Mouse (Mus musculus) hindbrain, embryonic 11.5 days (tissue): Measurements from ENCODE around the gene Timmdc1. TPM values are rescaled to one million over a fixed set of nuclear protein-coding genes. Genes with fewer than 3 reads are reported as not detected.

Source experiments
- ATAC-seq: fragments of 200-750 bp; cut with Nextera tagmentation; 2 replicates; pipeline ENCODE4 v1.8.0; 2017; ENCODE audit warnings: mild to moderate bottlenecking, moderate TSS enrichment, moderate library complexity; ENCODE audit not compliant: low FRiP score
- DNase-seq: peaks from one replicate; pipeline ENCODE4 v3.0.0-alpha.2; 2015; ENCODE audit warnings: low spot score
- H3K27ac ChIP-seq: fragments of 300-500 bp; sonication (generic); 2 replicates; pipeline ENCODE4 v1.5.1; 2014; ENCODE audit warnings: mild to moderate bottlenecking, low read depth, low read length
- H3K27me3 ChIP-seq: fragments of 300-500 bp; sonication (generic); 2 replicates; pipeline ENCODE4 v1.6.1; 2014; ENCODE audit warnings: mild to moderate bottlenecking, low read length, moderate library complexity, mixed read lengths; ENCODE audit not compliant: control insufficient read depth, insufficient read depth
- H3K36me3 ChIP-seq: fragments of 300-500 bp; sonication (generic); 2 replicates; pipeline ENCODE4 v1.6.1; 2014; ENCODE audit warnings: mild to moderate bottlenecking, low read length, moderate library complexity, mixed read lengths; ENCODE audit not compliant: control insufficient read depth, insufficient read depth
- H3K4me1 ChIP-seq: fragments of 300-500 bp; sonication (generic); replicated peaks from 2 replicates; pipeline ENCODE4 v1.6.1; 2014; ENCODE audit warnings: low read length, mixed read lengths; ENCODE audit not compliant: control insufficient read depth, insufficient read depth
- H3K4me2 ChIP-seq: fragments of 300-500 bp; sonication (generic); replicated peaks from 2 replicates; pipeline ENCODE4 v1.6.1; 2014; ENCODE audit warnings: mild to moderate bottlenecking, low read depth, low read length
- H3K4me3 ChIP-seq: fragments of 300-500 bp; sonication (generic); 2 replicates; pipeline ENCODE4 v1.5.1; 2014; ENCODE audit warnings: low read depth, low read length
- H3K9ac ChIP-seq: fragments of 300-500 bp; sonication (generic); 2 replicates; pipeline ENCODE4 v1.6.1; 2014; ENCODE audit warnings: low read depth, low read length
- H3K9me3 ChIP-seq: fragments of 300-500 bp; sonication (generic); 2 replicates; pipeline ENCODE4 v1.6.1; 2016; ENCODE audit warnings: low read length; ENCODE audit not compliant: control insufficient read depth
- WGBS: fragments of 180-500 bp; shearing (Covaris S2); extraction: QIAGEN DNeasy Blood & Tissue Kit; methylation state at CpG from one replicate; pipeline ENCODE4 v1.1.7; 2014; 5-methylcytosine and 5-hydroxymethylcytosine counted together
- polyA plus RNA-seq: library from polyadenylated mRNA; unstranded; fragments of >200 nt; fragmentation: Nextera tagmentation; extraction: Ambion mirVana; gene quantifications from 2 replicates; pipeline ENCODE4 v1.2.1, GENCODE M21; 2014

The Timmdc1 gene
- 26.9 and 35.6 TPM in 2 replicates for polyA plus RNA-seq

GRCm38 (mm10) chr16:38522129-38523084 is at the start of gene Timmdc1:
Gene Timmdc1 (minus strand): TSS chr16:38522663.
- Histone ChIP-seq H3K36me3 (peaks cover 10% of the 10 kb centered on the region), H3K4me3 (peak within 1 kb of the TSS; percentile 98), H3K27me3 (no peaks in the 10 kb centered on the region), H3K27ac (peak within 1 kb of the TSS; percentile 92), H3K4me2 (peak within 1 kb of the TSS; percentile 66), H3K4me1 (no peaks in the 10 kb centered on the region; the same call in 1 of the 2 replicates), H3K9me3 (no peaks in the 10 kb centered on the region), H3K9ac (peak within 1 kb of the TSS; percentile 94)
- WGBS, result under 1% methylated on average over 73 of the region's 73 CpGs
- DNase-seq, result peak; percentile 99
- ATAC-seq, result peak; percentile 97

GRCm38 (mm10) chr16:38571481-38571880 is 49.0 kb upstream of the Timmdc1 start:
- Histone ChIP-seq H3K27ac (no peak overlapping the region), H3K4me2 (no peak overlapping the region), H3K4me1 (no peaks in the 10 kb centered on the region), H3K36me3 (0 out of 2 replicates have a peak, but pooled peaks cover 9% of the 10 kb centered on the region), H3K9me3 (no peaks in the 10 kb centered on the region), H3K27me3 (no peaks in the 10 kb centered on the region), H3K4me3 (no peak overlapping the region), H3K9ac (no peak overlapping the region)
- 99% methylated on average over 3 of the region's 3 CpGs for WGBS
- DNase-seq (no peak), ATAC-seq (no peak)

GRCm38 (mm10) chr16:38568192-38568591 is 45.7 kb upstream of the Timmdc1 start:
- Histone ChIP-seq H3K36me3 (0 out of 2 replicates have a peak, but pooled peaks cover 9% of the 10 kb centered on the region), H3K4me3 (no peak overlapping the region), H3K9me3 (no peaks in the 10 kb centered on the region)

GRCm38 (mm10) chr16:38563516-38563915 is 41.1 kb upstream of the Timmdc1 start:
- Histone ChIP-seq H3K27ac (no peak overlapping the region), H3K9ac (peak overlapping the region; percentile 78), H3K4me2 (peak overlapping the region; percentile 57), H3K36me3 (0 out of 2 replicates have a peak, but pooled peaks cover 4% of the 10 kb centered on the region), H3K4me3 (peak overlapping the region; percentile 76), H3K27me3 (no peaks in the 10 kb centered on the region), H3K4me1 (no peaks in the 10 kb centered on the region), H3K9me3 (no peaks in the 10 kb centered on the region)
- 37% methylated on average over 10 of the region's 10 CpGs for WGBS
- no peak for DNase-seq
- ATAC-seq, result no peak

More at GRCm38 (mm10) chr16:38568192-38568591, 45.7 kb upstream of the Timmdc1 start:
- 98% methylated on average over 5 of the region's 5 CpGs for WGBS
- Histone ChIP-seq H3K4me2 (no peak overlapping the region), H3K9ac (no peak overlapping the region), H3K4me1 (no peaks in the 10 kb centered on the region), H3K27ac (no peak overlapping the region), H3K27me3 (no peaks in the 10 kb centered on the region)
- DNase-seq, result no peak
- ATAC-seq, result no peak

GRCm38 (mm10) chr16:38562968-38563327 is 40.5 kb upstream of the Timmdc1 start:
- WGBS, result under 1% methylated on average over 25 of the region's 25 CpGs

GRCm38 (mm10) chr16:38562131-38562967 is 39.9 kb upstream of the Timmdc1 start:
- Histone ChIP-seq H3K9me3 (no peaks in the 10 kb centered on the region), H3K4me2 (peak overlapping the region; percentile 57), H3K27me3 (no peaks in the 10 kb centered on the region), H3K36me3 (no peaks in the 10 kb centered on the region), H3K9ac (peak overlapping the region; percentile 78), H3K4me1 (no peaks in the 10 kb centered on the region), H3K4me3 (peak overlapping the region; percentile 76), H3K27ac (peak overlapping the region; percentile 72; the same call in 1 of the 2 replicates)
- 7% methylated on average over 37 of the region's 37 CpGs for WGBS
- peak; percentile 96 for ATAC-seq
- DNase-seq, result peak; percentile 98

More at GRCm38 (mm10) chr16:38562968-38563327, 40.5 kb upstream of the Timmdc1 start:
- no peaks in the 10 kb centered on the region for H3K4me1 ChIP-seq
- H3K9ac ChIP-seq, result peak overlapping the region; percentile 78
- H3K27me3 ChIP-seq, result no peaks in the 10 kb centered on the region
- DNase-seq, result no peak
- no peaks in the 10 kb centered on the region for H3K36me3 ChIP-seq
- peak overlapping the region; percentile 76 for H3K4me3 ChIP-seq
- H3K27ac ChIP-seq, result peak overlapping the region; percentile 72; the same call in 1 of the 2 replicates
- H3K9me3 ChIP-seq, result no peaks in the 10 kb centered on the region
- peak overlapping the region; percentile 57 for H3K4me2 ChIP-seq
- no peak; the same call in 1 of the 2 replicates for ATAC-seq

- Histone ChIP-seq H3K4me2 (no peak within 1 kb of the TSS), H3K36me3 (no peaks in the 10 kb centered on the region), H3K4me1 (no peaks in the 10 kb centered on the region), H3K4me3 (no peak within 1 kb of the TSS), H3K9me3 (no peaks in the 10 kb centered on the region), H3K27me3 (no peaks in the 10 kb centered on the region), H3K9ac (no peak within 1 kb of the TSS), H3K27ac (no peak within 1 kb of the TSS)
- WGBS, result 89% methylated on average over 3 of the region's 3 CpGs
- ATAC-seq (no peak), DNase-seq (no peak)
Observed at GRCm38 (mm10) chr16:38558221-38558748, 35.8 kb upstream of the Timmdc1 start, which contains the start of gene Tmem39a. Gene Tmem39a (plus strand): TSS chr16:38558698.

GRCm38 (mm10) chr16:38555988-38556387 is 33.5 kb upstream of the Timmdc1 start:
- Histone ChIP-seq H3K4me3 (no peak overlapping the region), H3K4me2 (no peak overlapping the region), H3K9me3 (no peaks in the 10 kb centered on the region), H3K9ac (no peak overlapping the region), H3K36me3 (no peaks in the 10 kb centered on the region), H3K27ac (no peak overlapping the region), H3K27me3 (no peaks in the 10 kb centered on the region), H3K4me1 (no peaks in the 10 kb centered on the region)
- ATAC-seq (no peak), DNase-seq (no peak)
- WGBS, result 74% methylated on average over 3 of the region's 3 CpGs
